ENCODE assay signal across 13 mouse cellular contexts in genomic region chr10:52791560-52791959, GRCm38 (mm10).
A peak's percentile ranks its signal among the peaks of the same experiment; 100 is the strongest.
DNase-seq lines count a peak whose midpoint lies in the region; ATAC-seq lines count a peak whose summit lies in the region.
"Had no signal": no experiment of that assay in that cellular context is flagged by ENCODE, and none has a peak within 500 bp of the region (broad histone marks: within the 10 kb centered on the region; RNA-seq: fewer than 3 reads in every experiment).

No protein-coding gene starts in this region.

- no peak overlapping the region for H3K27ac ChIP-seq in midbrain, embryonic 16.5 days (ENCODE audit: low read length)
- H3K27ac ChIP-seq in midbrain, embryonic 11.5 days (ENCODE audit: low read depth, low read length) = no peak overlapping the region
- no peak overlapping the region for H3K27ac ChIP-seq in forebrain, embryonic 16.5 days (ENCODE audit: low read length)
- H3K27ac ChIP-seq: embryonic facial prominence, embryonic 15.5 days; heart, embryonic 15.5 days; limb, embryonic 13.5 days had no signal

- no peaks in the 10 kb centered on the region for H3K4me1 ChIP-seq in midbrain, embryonic 16.5 days (ENCODE audit: control insufficient read depth, insufficient read depth, low read length)
- H3K4me1 ChIP-seq in midbrain, embryonic 11.5 days (ENCODE audit: control insufficient read depth, insufficient read depth, low read length) = no peaks in the 10 kb centered on the region
- no peaks in the 10 kb centered on the region for H3K4me1 ChIP-seq in forebrain, embryonic 16.5 days (replicated peaks; ENCODE audit: control insufficient read depth, insufficient read depth, low read length)
- H3K4me1 ChIP-seq: embryonic facial prominence, embryonic 15.5 days; heart, embryonic 15.5 days; limb, embryonic 13.5 days had no signal

- DNase-seq in frontal cortex, postnatal 14 days (ENCODE audit: low spot score in 2 of 2) = no peak
- no peak for DNase-seq in midbrain, embryonic 11.5 days (ENCODE audit: low spot score, missing footprints)
- peak; percentile 18 for DNase-seq in mesoderm, embryonic 11.5 days (ENCODE audit: low read depth, low spot score)
- DNase-seq in kidney, postnatal 14 days = no peak
- DNase-seq: cerebellum, adult 9-10 months; liver, postnatal 0 days; lung, postnatal 4 days had no signal

- H3K4me2 ChIP-seq in midbrain, embryonic 16.5 days (ENCODE audit: low read length) = no peak overlapping the region
- H3K4me2 ChIP-seq in midbrain, embryonic 11.5 days = no peak overlapping the region
- no peak overlapping the region for H3K4me2 ChIP-seq in forebrain, embryonic 16.5 days (ENCODE audit: low read length)
- H3K4me2 ChIP-seq: embryonic facial prominence, embryonic 15.5 days; heart, embryonic 15.5 days; limb, embryonic 13.5 days had no signal

- no peaks in the 10 kb centered on the region for H3K27me3 ChIP-seq in midbrain, embryonic 16.5 days (ENCODE audit: control insufficient read depth, insufficient read depth, low read depth, low read length)
- H3K27me3 ChIP-seq in midbrain, embryonic 11.5 days (ENCODE audit: control insufficient read depth, insufficient read depth, low read length) = no peaks in the 10 kb centered on the region
- H3K27me3 ChIP-seq in forebrain, embryonic 16.5 days (replicated peaks; ENCODE audit: control insufficient read depth, insufficient read depth, low read length) = no peaks in the 10 kb centered on the region
- H3K27me3 ChIP-seq: embryonic facial prominence, embryonic 15.5 days; heart, embryonic 15.5 days; limb, embryonic 13.5 days had no signal

- whole genome bisulfite sequencing in midbrain, embryonic 16.5 days = 48% methylated on average over 6 of the region's 6 CpGs
- 73% methylated on average over 6 of the region's 6 CpGs for WGBS in midbrain, embryonic 11.5 days
- WGBS in forebrain, embryonic 16.5 days = 34% methylated on average over 6 of the region's 6 CpGs

- H3K4me3 ChIP-seq in midbrain, embryonic 16.5 days (ENCODE audit: low read depth, low read length) = no peak overlapping the region
- no peak overlapping the region for H3K4me3 ChIP-seq in midbrain, embryonic 11.5 days (ENCODE audit: low read depth, low read length)
- no peak overlapping the region for H3K4me3 ChIP-seq in forebrain, embryonic 16.5 days (replicated peaks; ENCODE audit: low read length)
- H3K4me3 ChIP-seq: embryonic facial prominence, embryonic 15.5 days; heart, embryonic 15.5 days; limb, embryonic 13.5 days had no signal

- no peaks in the 10 kb centered on the region for H3K9me3 ChIP-seq in midbrain, embryonic 16.5 days (replicated peaks; ENCODE audit: control insufficient read depth, low read length, poor library complexity, severe bottlenecking)
- no peaks in the 10 kb centered on the region for H3K9me3 ChIP-seq in midbrain, embryonic 11.5 days (ENCODE audit: control insufficient read depth, low read length)
- no peaks in the 10 kb centered on the region for H3K9me3 ChIP-seq in forebrain, embryonic 16.5 days (ENCODE audit: control insufficient read depth, low read length)
- H3K9me3 ChIP-seq: embryonic facial prominence, embryonic 15.5 days; heart, embryonic 15.5 days; limb, embryonic 13.5 days had no signal

- no peaks in the 10 kb centered on the region for H3K36me3 ChIP-seq in midbrain, embryonic 16.5 days (ENCODE audit: control insufficient read depth, insufficient read depth, low read length)
- no peaks in the 10 kb centered on the region for H3K36me3 ChIP-seq in midbrain, embryonic 11.5 days (ENCODE audit: control insufficient read depth, insufficient read depth, low read length)
- no peaks in the 10 kb centered on the region for H3K36me3 ChIP-seq in forebrain, embryonic 16.5 days (ENCODE audit: control insufficient read depth, insufficient read depth)
- H3K36me3 ChIP-seq: embryonic facial prominence, embryonic 15.5 days; heart, embryonic 15.5 days; limb, embryonic 13.5 days had no signal

- H3K9ac ChIP-seq in midbrain, embryonic 16.5 days (ENCODE audit: low read depth, low read length) = no peak overlapping the region
- no peak overlapping the region for H3K9ac ChIP-seq in midbrain, embryonic 11.5 days (ENCODE audit: low read length)
- no peak overlapping the region for H3K9ac ChIP-seq in forebrain, embryonic 16.5 days (replicated peaks; ENCODE audit: low read depth, low read length)
- H3K9ac ChIP-seq: embryonic facial prominence, embryonic 15.5 days; heart, embryonic 15.5 days; limb, embryonic 13.5 days; liver, postnatal 0 days had no signal

- peak; percentile 62 for ATAC-seq in frontal cortex, adult (ENCODE audit: low TSS enrichment)
- ATAC-seq in midbrain, embryonic 16.5 days = 0 out of 2 replicates have a peak, but pooled peaks have one; percentile 45
- ATAC-seq in midbrain, embryonic 11.5 days (ENCODE audit: low FRiP score) = no peak
- ATAC-seq in forebrain, embryonic 16.5 days = peak; percentile 49; the same call in 1 of the 2 replicates
- ATAC-seq: liver, postnatal 0 days had no signal
